Mouse (Mus musculus): ENCODE data around the gene Gm27021. TPM values are rescaled to one million over a fixed set of nuclear protein-coding genes. Genes with fewer than 3 reads are reported as not detected.

Gm27021 gene
- polyA plus RNA-seq, 1 experiment: 0.57 TPM

- no peaks in the 10 kb centered on the region; the same call in none of the 2 replicates for H3K4me1 ChIP-seq (ENCODE audit: control insufficient read depth, insufficient read depth, low read length)
- H3K27ac ChIP-seq (ENCODE audit: control insufficient read depth, insufficient read depth, low read depth, low read length): no peak overlapping the region
- TF ChIP-seq POLR2A (IDR thresholded peaks at IDR 0.05; ENCODE audit: control insufficient read depth, low read depth, low read length): no peak
- no peak overlapping the region for H3K4me3 ChIP-seq (ENCODE audit: control insufficient read depth, low read depth, low read length)
- no peaks in the 10 kb centered on the region for H3K27me3 ChIP-seq (ENCODE audit: control insufficient read depth, insufficient read depth, low read length)
- no peaks in the 10 kb centered on the region; the same call in 1 of the 2 replicates for H3K36me3 ChIP-seq (ENCODE audit: control insufficient read depth, insufficient read depth, low read length)
Measured at GRCm38 (mm10) chr8:120585521-120585920, 82.4 kb downstream of the Gm27021 start.

DNA sequence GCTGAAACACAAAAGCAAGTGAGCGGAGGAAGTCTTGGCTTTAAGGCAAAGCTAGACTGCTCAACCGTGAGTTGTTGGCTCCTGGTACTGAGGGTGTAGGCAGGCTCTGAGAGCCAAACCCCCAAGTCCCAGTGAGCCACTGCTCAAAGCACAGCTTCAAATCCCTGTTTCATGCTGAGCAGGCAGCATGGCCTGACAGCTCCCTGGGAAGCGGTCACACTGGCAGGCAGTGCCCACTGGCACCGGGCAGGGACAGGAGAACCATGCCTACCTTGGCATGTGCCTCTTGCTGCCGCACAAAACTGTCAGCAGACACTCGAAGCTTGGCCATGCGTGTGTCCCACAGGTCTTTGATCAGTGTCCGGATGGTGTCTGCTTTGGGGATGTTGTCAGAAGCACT lies 86.1 kb downstream of the Gm27021 start:
- Histone ChIP-seq H3K4me3 (ENCODE audit: control insufficient read depth, low read depth, low read length) (no peak overlapping the region), H3K4me1 (ENCODE audit: control insufficient read depth, insufficient read depth, low read length) (no peaks in the 10 kb centered on the region), H3K36me3 (ENCODE audit: control insufficient read depth, insufficient read depth, low read length) (no peaks in the 10 kb centered on the region; the same call in 1 of the 2 replicates), H3K27ac (ENCODE audit: control insufficient read depth, insufficient read depth, low read depth, low read length) (no peak overlapping the region), H3K27me3 (ENCODE audit: control insufficient read depth, insufficient read depth, low read length) (no peaks in the 10 kb centered on the region)
- TF ChIP-seq CTCF (IDR thresholded peaks at IDR 0.05; ENCODE audit: control insufficient read depth, insufficient read depth, insufficient replicate concordance, low read depth, low read length): no peak
- TF ChIP-seq POLR2A (IDR thresholded peaks at IDR 0.05; ENCODE audit: control insufficient read depth, low read depth, low read length): no peak

- TF ChIP-seq POLR2A (IDR thresholded peaks at IDR 0.05; ENCODE audit: control insufficient read depth, low read depth, low read length) (no peak), CTCF (IDR thresholded peaks at IDR 0.05; ENCODE audit: control insufficient read depth, insufficient read depth, insufficient replicate concordance, low read depth, low read length) (no peak)
- no peak overlapping the region for H3K27ac ChIP-seq (ENCODE audit: control insufficient read depth, insufficient read depth, low read depth, low read length)
- H3K4me1 ChIP-seq (ENCODE audit: control insufficient read depth, insufficient read depth, low read length): no peaks in the 10 kb centered on the region
- H3K4me3 ChIP-seq (ENCODE audit: control insufficient read depth, low read depth, low read length): no peak overlapping the region
- no peaks in the 10 kb centered on the region for H3K27me3 ChIP-seq (ENCODE audit: control insufficient read depth, insufficient read depth, low read length)
- H3K36me3 ChIP-seq (ENCODE audit: control insufficient read depth, insufficient read depth, low read length): no peaks in the 10 kb centered on the region; the same call in 1 of the 2 replicates
Measured at GRCm38 (mm10) chr8:120581329-120581728, 86.5 kb downstream of the Gm27021 start.

GRCm38 (mm10) chr8:120580336-120581000 lies 87.4 kb downstream of the Gm27021 start:
- no peak overlapping the region for H3K27ac ChIP-seq (ENCODE audit: control insufficient read depth, insufficient read depth, low read depth, low read length)
- H3K27me3 ChIP-seq (ENCODE audit: control insufficient read depth, insufficient read depth, low read length): no peaks in the 10 kb centered on the region
- no peak for TF ChIP-seq POLR2A (IDR thresholded peaks at IDR 0.05; ENCODE audit: control insufficient read depth, low read depth, low read length)
- no peak for TF ChIP-seq CTCF (IDR thresholded peaks at IDR 0.05; ENCODE audit: control insufficient read depth, insufficient read depth, insufficient replicate concordance, low read depth, low read length)
- H3K36me3 ChIP-seq (ENCODE audit: control insufficient read depth, insufficient read depth, low read length): no peaks in the 10 kb centered on the region; the same call in 1 of the 2 replicates
- no peak overlapping the region for H3K4me3 ChIP-seq (ENCODE audit: control insufficient read depth, low read depth, low read length)
- H3K4me1 ChIP-seq (ENCODE audit: control insufficient read depth, insufficient read depth, low read length): no peaks in the 10 kb centered on the region

DNA sequence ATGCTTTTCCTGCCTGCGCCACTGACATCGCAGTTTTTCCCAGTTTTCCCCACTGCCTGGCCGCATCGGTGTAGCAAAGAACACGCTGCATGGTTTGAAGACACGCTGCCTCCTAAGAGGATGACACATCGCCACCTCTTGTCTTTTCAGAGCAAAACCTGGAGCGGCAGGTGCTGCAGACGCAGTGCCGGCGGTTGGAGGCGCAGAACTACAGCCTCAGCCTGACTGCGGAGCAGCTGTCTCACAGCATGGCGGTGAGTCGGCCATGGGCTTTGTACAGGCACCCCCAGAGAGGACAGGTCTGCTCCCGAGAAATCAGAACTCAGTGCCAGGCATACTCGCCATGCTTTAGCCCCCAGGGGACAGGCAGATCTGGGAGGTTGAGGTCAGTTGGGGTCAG lies 90.1 kb downstream of the Gm27021 start:
- Histone ChIP-seq H3K27me3 (ENCODE audit: control insufficient read depth, insufficient read depth, low read length) (no peaks in the 10 kb centered on the region), H3K4me3 (ENCODE audit: control insufficient read depth, low read depth, low read length) (no peak overlapping the region), H3K4me1 (ENCODE audit: control insufficient read depth, insufficient read depth, low read length) (no peaks in the 10 kb centered on the region), H3K36me3 (ENCODE audit: control insufficient read depth, insufficient read depth, low read length) (no peaks in the 10 kb centered on the region; the same call in 1 of the 2 replicates), H3K27ac (ENCODE audit: control insufficient read depth, insufficient read depth, low read depth, low read length) (no peak overlapping the region)
- TF ChIP-seq CTCF (IDR thresholded peaks at IDR 0.05; ENCODE audit: control insufficient read depth, insufficient read depth, insufficient replicate concordance, low read depth, low read length) (no peak), POLR2A (IDR thresholded peaks at IDR 0.05; ENCODE audit: control insufficient read depth, low read depth, low read length) (no peak)

DNA sequence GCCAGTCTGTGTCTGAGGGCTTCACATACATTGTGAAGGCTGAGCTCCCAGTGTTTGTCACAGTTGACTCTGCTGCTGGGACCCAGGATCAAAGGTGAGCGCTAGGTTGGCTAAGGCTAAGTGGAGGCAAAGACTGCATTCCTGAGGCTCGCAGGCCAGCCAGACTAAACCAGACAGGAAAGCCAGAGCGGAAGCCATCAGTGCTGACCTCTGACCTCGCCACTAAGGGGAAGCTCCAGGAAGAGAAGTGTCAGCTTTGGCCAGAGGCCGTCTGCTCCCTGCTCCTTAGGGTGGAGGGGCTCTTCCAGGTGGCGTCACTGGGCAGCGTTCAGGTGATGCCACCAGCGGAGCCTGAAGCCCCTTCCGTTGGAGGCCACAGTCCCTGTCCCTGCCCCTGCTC lies 92.1 kb downstream of the Gm27021 start:
- no peak overlapping the region for H3K27ac ChIP-seq (ENCODE audit: control insufficient read depth, insufficient read depth, low read depth, low read length)
- H3K27me3 ChIP-seq (ENCODE audit: control insufficient read depth, insufficient read depth, low read length): no peaks in the 10 kb centered on the region
- H3K4me1 ChIP-seq (ENCODE audit: control insufficient read depth, insufficient read depth, low read length): no peaks in the 10 kb centered on the region
- no peak overlapping the region for H3K4me3 ChIP-seq (ENCODE audit: control insufficient read depth, low read depth, low read length)
- TF ChIP-seq CTCF (IDR thresholded peaks at IDR 0.05; ENCODE audit: control insufficient read depth, insufficient read depth, insufficient replicate concordance, low read depth, low read length) (no peak), POLR2A (IDR thresholded peaks at IDR 0.05; ENCODE audit: control insufficient read depth, low read depth, low read length) (no peak)
- H3K36me3 ChIP-seq (ENCODE audit: control insufficient read depth, insufficient read depth, low read length): no peaks in the 10 kb centered on the region

DNA sequence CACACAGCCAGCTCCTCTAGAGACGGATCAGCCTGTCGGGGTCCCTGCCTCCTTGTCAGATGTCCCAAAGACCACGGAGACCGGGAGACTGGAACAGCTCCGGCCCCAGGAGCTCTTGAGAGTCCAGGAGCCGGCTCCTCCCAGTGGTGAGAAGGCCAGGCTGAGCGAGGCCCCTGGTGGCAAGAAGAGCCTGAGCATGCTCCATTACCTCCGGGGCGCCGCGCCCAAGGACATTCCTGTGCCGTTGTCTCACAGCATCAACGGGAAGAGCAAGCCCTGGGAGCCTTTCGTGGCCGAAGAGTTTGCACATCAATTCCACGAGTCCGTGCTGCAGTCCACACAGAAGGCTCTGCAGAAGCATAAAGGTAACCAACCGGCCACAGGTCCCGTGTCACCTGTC lies 92.9 kb downstream of the Gm27021 start:
- Histone ChIP-seq H3K4me3 (ENCODE audit: control insufficient read depth, low read depth, low read length) (no peak overlapping the region), H3K4me1 (ENCODE audit: control insufficient read depth, insufficient read depth, low read length) (no peaks in the 10 kb centered on the region), H3K27ac (ENCODE audit: control insufficient read depth, insufficient read depth, low read depth, low read length) (no peak overlapping the region), H3K36me3 (ENCODE audit: control insufficient read depth, insufficient read depth, low read length) (no peaks in the 10 kb centered on the region), H3K27me3 (ENCODE audit: control insufficient read depth, insufficient read depth, low read length) (no peaks in the 10 kb centered on the region)
- TF ChIP-seq CTCF (IDR thresholded peaks at IDR 0.05; ENCODE audit: control insufficient read depth, insufficient read depth, insufficient replicate concordance, low read depth, low read length): no peak
- TF ChIP-seq POLR2A (IDR thresholded peaks at IDR 0.05; ENCODE audit: control insufficient read depth, low read depth, low read length): no peak
